Mouse (Mus musculus) liver, embryonic 16.5 days (tissue): ENCODE results near the gene Tmem86a. TPM values are rescaled to one million over a fixed set of nuclear protein-coding genes. Genes with fewer than 3 reads are reported as not detected.
A peak's percentile ranks its signal among the peaks of the same experiment; 100 is the strongest.

Experiments used
- ATAC-seq: fragments of 200-750 bp; cut with Nextera tagmentation; 2 replicates; pipeline ENCODE4 v1.8.0; 2017; ENCODE audit warnings: low read depth, mild to moderate bottlenecking, moderate number of reproducible peaks, moderate library complexity
- H3K27ac ChIP-seq: fragments of 300-500 bp; sonication (generic); 2 replicates; pipeline ENCODE4 v1.5.1; 2014; ENCODE audit warnings: mild to moderate bottlenecking, low read length
- H3K27me3 ChIP-seq: fragments of 300-500 bp; sonication (generic); 2 replicates; pipeline ENCODE4 v1.6.1; 2014; ENCODE audit warnings: low read depth, low read length, mixed read lengths; ENCODE audit not compliant: control insufficient read depth, insufficient read depth
- H3K36me3 ChIP-seq: fragments of 300-500 bp; sonication (generic); 2 replicates; pipeline ENCODE4 v1.6.1; 2014; ENCODE audit warnings: mild to moderate bottlenecking; ENCODE audit not compliant: control insufficient read depth, insufficient read depth
- H3K4me1 ChIP-seq: fragments of 300-500 bp; sonication (generic); 2 replicates; pipeline ENCODE4 v1.6.1; 2014; ENCODE audit warnings: low read depth, low read length, mixed read lengths; ENCODE audit not compliant: control insufficient read depth
- H3K4me2 ChIP-seq: fragments of 300-500 bp; sonication (generic); 2 replicates; pipeline ENCODE4 v1.6.1; 2014; ENCODE audit warnings: low read depth, low read length, mixed read lengths
- H3K4me3 ChIP-seq: fragments of 300-500 bp; sonication (generic); 2 replicates; pipeline ENCODE4 v1.5.1; 2014; ENCODE audit warnings: low read depth, mild to moderate bottlenecking, low read length
- H3K9ac ChIP-seq: fragments of 300-500 bp; sonication (generic); 2 replicates; pipeline ENCODE4 v1.6.1; 2014; ENCODE audit warnings: low read depth, low read length
- H3K9me3 ChIP-seq: fragments of 300-500 bp; sonication (generic); replicated peaks from 2 replicates; pipeline ENCODE4 v1.6.1; 2016; ENCODE audit warnings: low read length; ENCODE audit not compliant: control insufficient read depth
- WGBS: fragments of 180-500 bp; shearing (Covaris S2); extraction: QIAGEN DNeasy Blood & Tissue Kit; methylation state at CpG from one replicate; pipeline ENCODE4 v1.1.7; 2014; ENCODE audit not compliant: insufficient replicate concordance; 5-methylcytosine and 5-hydroxymethylcytosine counted together
- polyA plus RNA-seq: library from polyadenylated mRNA; unstranded; fragments of >200 nt; fragmentation: Nextera tagmentation; extraction: Ambion mirVana; gene quantifications from 2 replicates; pipeline ENCODE4 v1.2.1, GENCODE M21; 2015

The Tmem86a gene
- polyA plus RNA-seq, 1 experiment from 2014 or later, result 25.6 TPM

DNA sequence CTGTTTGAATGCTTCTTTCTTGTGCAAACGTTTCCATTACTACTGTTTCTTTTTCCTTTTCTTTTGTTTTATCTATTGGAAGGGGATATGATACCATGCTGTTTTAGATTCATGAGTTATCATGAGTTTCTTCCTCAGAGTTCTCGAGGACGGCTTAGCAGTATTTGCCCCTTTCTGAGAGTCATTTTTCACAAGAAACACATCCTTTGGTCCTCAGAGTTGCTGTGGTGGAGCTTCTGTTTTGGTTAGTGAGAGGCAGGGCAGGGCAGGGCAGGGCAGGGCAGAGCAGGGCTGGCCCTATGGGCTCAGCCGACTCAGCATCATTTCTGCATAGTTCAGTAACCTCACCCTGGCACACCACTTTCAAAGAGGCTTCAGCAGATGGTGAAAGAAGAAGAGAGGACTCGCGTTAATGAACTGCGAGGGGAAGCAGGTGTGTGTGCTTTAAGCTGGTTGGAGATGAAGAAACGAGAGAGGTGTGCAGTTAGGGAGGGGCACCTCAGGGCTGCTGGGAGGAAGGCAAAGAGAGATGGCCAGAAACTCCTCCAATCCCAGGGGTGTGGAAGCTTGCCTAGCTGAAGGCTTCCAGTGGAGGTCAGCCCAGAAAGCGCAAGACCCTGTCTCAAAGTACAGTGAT, 37.2 kb upstream of the Tmem86a start:
- Histone ChIP-seq H3K36me3 (no peaks in the 10 kb centered on the region), H3K4me3 (no peak overlapping the region), H3K27me3 (no peaks in the 10 kb centered on the region), H3K9ac (peak overlapping the region; percentile 24; the same call in 1 of the 2 replicates), H3K9me3 (no peaks in the 10 kb centered on the region), H3K4me2 (peak overlapping the region; percentile 37), H3K4me1 (peaks cover 48% of the 10 kb centered on the region), H3K27ac (peak overlapping the region; percentile 68)
- ATAC-seq, result no peak
- WGBS, result 24% methylated on average over 9 of the region's 9 CpGs

DNA sequence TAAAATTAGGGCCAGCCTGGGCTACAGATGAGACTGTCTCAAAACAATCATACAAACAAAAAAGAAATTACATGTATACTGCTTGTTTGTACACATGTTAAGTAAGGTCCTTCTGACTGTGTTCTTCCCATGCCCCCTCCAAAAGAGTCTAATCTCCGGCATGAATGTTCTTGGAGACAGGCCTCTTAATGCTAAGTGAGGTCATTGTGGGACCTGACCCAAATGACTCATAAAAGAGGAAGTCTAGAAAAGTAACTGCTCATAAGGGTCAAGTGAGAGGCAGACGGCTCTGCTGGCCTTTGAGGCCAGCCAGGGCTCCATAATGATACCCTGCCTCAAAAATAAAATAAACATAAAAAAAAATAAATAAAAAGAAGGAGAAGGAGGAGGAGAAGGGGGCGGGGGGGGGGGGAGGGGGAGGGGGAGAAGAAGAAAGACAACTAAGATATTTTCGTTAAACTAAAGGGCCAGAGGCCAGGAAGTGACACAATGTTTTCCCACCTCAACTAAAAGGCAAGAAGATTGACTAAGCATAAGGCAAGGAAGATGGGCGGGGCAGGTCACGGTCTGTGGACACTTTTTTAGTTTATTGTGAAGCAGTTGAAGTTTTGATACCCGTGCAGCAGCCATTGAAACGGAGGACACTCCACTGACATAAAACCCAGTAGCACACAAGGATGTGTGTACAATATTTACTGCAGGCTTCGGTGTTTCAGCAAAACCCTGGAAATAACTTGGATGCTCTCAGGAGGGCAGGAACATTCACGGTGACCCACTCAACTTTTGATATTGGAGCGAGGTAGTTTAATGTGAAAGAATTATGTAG, 35.6 kb upstream of the Tmem86a start:
- Histone ChIP-seq H3K27ac (peak overlapping the region; percentile 93), H3K9me3 (no peaks in the 10 kb centered on the region), H3K27me3 (no peaks in the 10 kb centered on the region), H3K9ac (peak overlapping the region; percentile 40), H3K4me1 (peaks cover 38% of the 10 kb centered on the region), H3K4me2 (peak overlapping the region; percentile 53), H3K4me3 (peak overlapping the region; percentile 27; the same call in 1 of the 2 replicates), H3K36me3 (no peaks in the 10 kb centered on the region)
- no peak for ATAC-seq
- WGBS, result 31% methylated on average over 10 of the region's 11 CpGs

- Histone ChIP-seq H3K27me3 (no peaks in the 10 kb centered on the region), H3K4me3 (peak overlapping the region; percentile 27; the same call in 1 of the 2 replicates), H3K4me1 (peaks cover 33% of the 10 kb centered on the region), H3K36me3 (no peaks in the 10 kb centered on the region), H3K9me3 (no peaks in the 10 kb centered on the region), H3K9ac (peak overlapping the region; percentile 40), H3K27ac (peak overlapping the region; percentile 93), H3K4me2 (peak overlapping the region; percentile 53)
- peak; percentile 99 for ATAC-seq
- 4% methylated on average over 6 of the region's 6 CpGs for WGBS
Measured at GRCm38 (mm10) chr7:47015390-47016065, 34.9 kb upstream of the Tmem86a start.

DNA sequence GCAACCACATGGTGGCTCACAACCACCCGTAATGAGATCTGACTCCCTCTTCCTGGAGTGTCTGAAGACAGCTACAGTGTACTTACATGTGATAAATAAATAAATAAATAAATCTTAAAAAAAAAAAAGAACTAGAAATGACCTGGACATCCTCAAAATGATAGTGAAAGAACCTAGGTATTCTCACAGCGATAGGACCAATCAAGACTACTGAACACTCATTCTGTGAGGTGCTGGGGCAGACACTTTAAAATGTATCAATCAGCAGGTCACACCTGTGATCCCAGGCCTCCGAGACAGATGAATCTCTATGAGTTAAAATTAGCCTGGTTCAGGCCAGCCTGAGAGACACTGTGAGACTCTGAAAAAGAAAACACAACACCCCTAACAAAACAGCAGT, 33.8 kb upstream of the Tmem86a start:
- no peaks in the 10 kb centered on the region for H3K9me3 ChIP-seq
- H3K36me3 ChIP-seq, result no peaks in the 10 kb centered on the region
- no peaks in the 10 kb centered on the region for H3K27me3 ChIP-seq
- no peak overlapping the region for H3K4me3 ChIP-seq
- no peak for ATAC-seq
- H3K4me2 ChIP-seq, result no peak overlapping the region
- no peak overlapping the region for H3K27ac ChIP-seq
- no peak overlapping the region for H3K9ac ChIP-seq
- WGBS, result 63% methylated on average over 3 of the region's 3 CpGs
- peaks cover 33% of the 10 kb centered on the region for H3K4me1 ChIP-seq

DNA sequence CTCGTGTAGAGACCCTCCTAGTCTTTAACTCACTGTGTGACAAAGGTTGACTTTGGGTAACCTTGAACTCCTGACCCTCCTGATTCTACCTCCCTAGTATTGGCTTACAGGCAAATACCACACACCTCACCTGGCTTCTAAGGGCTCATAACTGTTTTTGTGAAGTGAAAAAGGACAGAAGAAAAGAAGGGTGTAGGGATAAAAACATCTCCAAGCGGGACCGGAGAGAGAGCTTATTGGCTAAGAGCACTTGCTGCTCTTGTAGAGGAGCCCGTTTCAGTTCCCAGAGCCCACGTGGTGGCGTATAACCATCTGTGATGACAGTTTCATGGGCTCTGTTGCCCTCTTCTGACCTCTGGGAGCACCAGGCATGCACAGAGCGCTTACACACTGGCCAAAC, 33.3 kb upstream of the Tmem86a start:
- H3K9ac ChIP-seq, result no peak overlapping the region
- no peaks in the 10 kb centered on the region for H3K27me3 ChIP-seq
- H3K27ac ChIP-seq, result no peak overlapping the region
- no peaks in the 10 kb centered on the region for H3K36me3 ChIP-seq
- WGBS, result 75% methylated on average over 7 of the region's 7 CpGs
- H3K4me1 ChIP-seq, result peaks cover 33% of the 10 kb centered on the region
- no peak overlapping the region for H3K4me3 ChIP-seq
- no peak for ATAC-seq
- H3K4me2 ChIP-seq, result no peak overlapping the region
- no peaks in the 10 kb centered on the region for H3K9me3 ChIP-seq

GRCm38 (mm10) chr7:47019641-47020040, 30.8 kb upstream of the Tmem86a start:
- Histone ChIP-seq H3K27me3 (no peaks in the 10 kb centered on the region), H3K4me1 (peaks cover 15% of the 10 kb centered on the region), H3K9ac (no peak overlapping the region), H3K9me3 (no peaks in the 10 kb centered on the region), H3K4me3 (no peak overlapping the region), H3K36me3 (no peaks in the 10 kb centered on the region), H3K4me2 (no peak overlapping the region), H3K27ac (no peak overlapping the region)
- no peak for ATAC-seq
- WGBS, result 56% methylated on average over 5 of the region's 5 CpGs

DNA sequence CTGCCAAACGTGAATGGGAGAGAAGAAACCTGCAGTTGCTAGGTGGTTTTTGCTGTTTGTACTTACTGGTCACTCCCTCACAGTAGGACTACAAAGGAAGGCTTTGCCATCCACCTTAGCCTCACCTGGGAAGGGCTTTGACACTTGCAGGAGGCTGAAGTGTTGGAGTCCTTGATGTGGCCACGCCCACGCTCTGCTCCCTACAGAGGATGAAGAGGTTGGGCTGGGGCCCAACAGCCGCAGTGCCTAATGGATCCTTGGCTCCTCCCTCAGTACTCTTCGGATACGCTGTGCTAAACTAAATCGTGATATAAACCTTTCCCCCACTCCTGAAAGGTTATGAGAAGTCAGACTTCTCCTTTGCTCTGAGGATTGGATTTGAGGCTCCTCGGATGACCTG, 29.4 kb upstream of the Tmem86a start:
- no peaks in the 10 kb centered on the region for H3K9me3 ChIP-seq
- H3K27me3 ChIP-seq, result no peaks in the 10 kb centered on the region
- H3K4me3 ChIP-seq, result no peak overlapping the region
- H3K4me1 ChIP-seq, result peaks cover 3% of the 10 kb centered on the region
- WGBS, result 35% methylated on average over 8 of the region's 8 CpGs
- no peak overlapping the region for H3K27ac ChIP-seq
- H3K9ac ChIP-seq, result no peak overlapping the region
- no peak overlapping the region for H3K4me2 ChIP-seq
- ATAC-seq, result no peak
- no peaks in the 10 kb centered on the region for H3K36me3 ChIP-seq

- H3K4me1 ChIP-seq, result no peaks in the 10 kb centered on the region
- 36% methylated on average over 8 of the region's 8 CpGs for WGBS
- no peaks in the 10 kb centered on the region for H3K9me3 ChIP-seq
- no peaks in the 10 kb centered on the region for H3K27me3 ChIP-seq
- no peaks in the 10 kb centered on the region for H3K36me3 ChIP-seq
- ATAC-seq, result no peak
- H3K4me2 ChIP-seq, result no peak overlapping the region
- H3K9ac ChIP-seq, result no peak overlapping the region
- H3K27ac ChIP-seq, result no peak overlapping the region
- H3K4me3 ChIP-seq, result no peak overlapping the region
Measured at GRCm38 (mm10) chr7:47022482-47022881, 27.9 kb upstream of the Tmem86a start.

GRCm38 (mm10) chr7:47023530-47023929, 26.9 kb upstream of the Tmem86a start:
- Histone ChIP-seq H3K27ac (no peak overlapping the region), H3K4me2 (no peak overlapping the region), H3K27me3 (no peaks in the 10 kb centered on the region), H3K4me3 (no peak overlapping the region), H3K36me3 (no peaks in the 10 kb centered on the region), H3K9ac (no peak overlapping the region), H3K9me3 (no peaks in the 10 kb centered on the region), H3K4me1 (no peaks in the 10 kb centered on the region)
- WGBS, result 4% methylated on average over 6 of the region's 6 CpGs
- ATAC-seq, result no peak
